Mouse (Mus musculus): ENCODE measurements around the gene Il10rb. TPM values are rescaled to one million over a fixed set of nuclear protein-coding genes. Genes with fewer than 3 reads are reported as not detected.

Il10rb gene
- polyA plus RNA-seq, 1 experiment from 2014 or later: 64.8 TPM

DNA sequence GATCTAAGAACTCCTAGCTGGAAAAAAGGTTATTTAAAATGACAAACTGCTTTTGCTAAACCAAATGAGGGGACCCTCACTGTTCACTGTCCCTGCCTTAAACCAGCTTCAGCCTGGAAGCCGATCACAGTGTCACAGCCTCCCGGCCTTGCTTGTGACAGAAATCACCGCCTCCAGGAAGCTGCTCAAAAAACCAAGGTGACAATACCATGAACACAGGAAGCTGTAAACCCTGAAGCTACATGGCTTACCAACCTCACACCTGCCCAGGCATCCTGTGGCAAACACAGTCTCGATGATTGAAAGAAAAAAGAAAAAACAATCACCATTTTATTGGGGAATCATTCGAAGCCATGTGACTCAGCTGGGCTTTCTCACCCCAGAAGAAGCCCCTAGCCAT lies 39.6 kb downstream of the Il10rb start:
- WGBS: 71% methylated on average over 5 of the region's 5 CpGs
- no peak overlapping the region for H3K9ac ChIP-seq
- H3K4me1 ChIP-seq (replicated peaks): peaks cover 2% of the 10 kb centered on the region; the same call in 1 of the 2 replicates
- no peak overlapping the region for H3K4me2 ChIP-seq (replicated peaks)
- no peaks in the 10 kb centered on the region for H3K9me3 ChIP-seq
- ATAC-seq: no peak
- no peak overlapping the region for H3K4me3 ChIP-seq (replicated peaks)
- no peak overlapping the region for H3K27ac ChIP-seq
- no peaks in the 10 kb centered on the region for H3K27me3 ChIP-seq (replicated peaks)
- no peaks in the 10 kb centered on the region for H3K36me3 ChIP-seq

DNA sequence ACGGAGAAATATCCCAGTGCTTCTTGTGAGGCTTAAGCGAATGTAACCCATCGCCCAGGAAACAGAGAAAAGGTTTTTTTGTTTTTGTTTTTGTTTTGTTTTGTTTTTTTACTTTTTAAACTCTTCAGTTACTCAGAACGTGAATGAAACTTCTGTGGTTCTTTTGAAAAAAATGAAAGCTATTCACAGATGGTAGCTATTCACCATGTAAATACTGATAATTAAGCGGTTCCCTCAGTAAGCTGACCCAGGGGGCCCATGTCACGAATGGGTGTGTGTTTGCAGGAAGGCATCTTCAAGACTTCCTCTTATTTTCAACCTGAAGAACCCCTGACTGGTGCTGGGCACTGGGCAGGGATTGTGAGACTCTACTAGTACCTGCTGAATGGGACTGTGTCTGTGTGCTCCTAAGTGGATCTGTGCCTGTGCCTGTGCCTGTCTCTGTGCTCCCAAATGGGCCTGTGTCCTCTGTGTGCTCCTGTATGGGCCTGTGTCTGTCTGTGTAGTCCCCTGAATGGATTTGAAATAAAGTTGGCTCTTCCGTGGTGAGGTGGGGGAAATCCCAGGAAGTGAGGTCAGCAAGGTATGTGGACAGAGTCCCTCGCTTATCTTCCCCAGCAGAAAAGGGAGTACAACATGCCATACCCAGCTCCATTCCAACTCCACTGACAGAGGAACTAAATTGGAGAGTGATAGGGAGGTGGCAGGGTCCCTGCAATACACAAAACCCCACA lies 41.0 kb downstream of the Il10rb start:
- Histone ChIP-seq H3K27me3 (replicated peaks) (no peaks in the 10 kb centered on the region), H3K4me3 (replicated peaks) (no peak overlapping the region), H3K9me3 (no peaks in the 10 kb centered on the region), H3K9ac (no peak overlapping the region), H3K36me3 (no peaks in the 10 kb centered on the region), H3K4me1 (replicated peaks) (no peaks in the 10 kb centered on the region; the same call in 1 of the 2 replicates), H3K27ac (no peak overlapping the region), H3K4me2 (replicated peaks) (no peak overlapping the region)
- 68% methylated on average over 8 of the region's 8 CpGs for WGBS
- no peak for ATAC-seq

DNA sequence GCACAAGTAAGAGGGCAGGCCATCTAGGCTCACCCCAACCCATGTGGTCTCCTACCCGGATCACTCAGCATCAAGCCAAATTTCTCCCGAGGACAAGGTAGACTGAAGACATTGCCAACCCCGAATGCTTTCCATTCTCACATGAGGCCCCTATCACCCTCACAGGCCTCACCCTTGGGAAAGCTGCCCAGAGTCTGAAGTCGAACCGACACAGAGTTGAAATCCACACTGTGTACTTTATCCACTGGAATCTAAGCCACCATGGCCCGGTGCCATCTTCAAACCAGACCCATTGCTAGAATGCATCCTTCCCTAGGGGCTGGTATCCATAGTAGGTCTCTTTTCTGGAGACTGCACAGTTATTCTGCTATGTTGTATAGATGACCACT lies 41.5 kb downstream of the Il10rb start:
- Histone ChIP-seq H3K4me3 (replicated peaks) (no peak overlapping the region), H3K27ac (no peak overlapping the region), H3K27me3 (replicated peaks) (no peaks in the 10 kb centered on the region), H3K4me2 (replicated peaks) (no peak overlapping the region), H3K9me3 (no peaks in the 10 kb centered on the region), H3K4me1 (replicated peaks) (no peaks in the 10 kb centered on the region), H3K9ac (no peak overlapping the region), H3K36me3 (no peaks in the 10 kb centered on the region)
- ATAC-seq: no peak
- 81% methylated on average over 6 of the region's 6 CpGs for WGBS

DNA sequence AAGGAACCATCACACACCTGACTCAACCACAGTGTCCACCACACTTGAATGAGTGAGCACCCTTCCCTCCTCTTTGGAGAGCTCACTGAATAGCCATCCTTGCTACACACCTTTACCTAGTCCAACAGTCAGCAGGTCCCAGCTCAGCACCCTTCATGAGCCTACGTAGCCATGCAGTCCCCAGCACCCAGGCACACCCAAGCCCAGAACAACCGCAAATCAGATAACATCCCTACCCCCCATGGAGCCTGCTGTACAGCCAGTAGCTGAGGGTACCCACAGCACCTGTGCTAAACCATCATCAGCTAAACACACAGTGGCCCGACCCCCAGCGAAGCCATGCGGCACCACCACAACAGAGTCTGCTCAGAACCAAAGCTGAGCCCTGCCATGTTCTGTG lies 42.1 kb downstream of the Il10rb start:
- no peaks in the 10 kb centered on the region for H3K4me1 ChIP-seq (replicated peaks)
- H3K4me2 ChIP-seq (replicated peaks): no peak overlapping the region
- H3K4me3 ChIP-seq (replicated peaks): no peak overlapping the region
- H3K9me3 ChIP-seq: no peaks in the 10 kb centered on the region
- no peak overlapping the region for H3K27ac ChIP-seq
- 93% methylated on average over 5 of the region's 5 CpGs for WGBS
- H3K36me3 ChIP-seq: no peaks in the 10 kb centered on the region
- H3K27me3 ChIP-seq (replicated peaks): no peaks in the 10 kb centered on the region
- no peak overlapping the region for H3K9ac ChIP-seq
- 0 out of 2 replicates have a peak, but pooled peaks have one; percentile 25 for ATAC-seq

DNA sequence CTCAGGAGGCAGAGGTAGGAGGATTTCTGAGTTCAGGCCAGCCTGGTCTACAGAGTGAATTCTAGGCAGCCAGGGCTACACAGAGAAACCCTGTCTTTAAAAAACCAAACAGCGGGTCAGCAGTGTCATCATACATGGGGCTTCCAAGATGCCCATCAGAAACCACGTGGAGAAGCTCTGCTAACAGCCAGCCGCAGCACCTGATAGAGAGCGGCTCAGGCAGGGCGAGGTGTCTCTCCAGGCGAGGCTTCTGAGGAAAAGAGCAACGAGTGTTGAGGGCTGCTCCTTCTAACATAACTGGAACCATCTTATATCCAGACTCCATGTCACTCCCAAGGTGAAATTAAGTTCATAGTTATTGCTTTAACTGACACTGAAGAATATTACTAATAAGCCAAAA lies 42.9 kb downstream of the Il10rb start:
- Histone ChIP-seq H3K9ac (no peak overlapping the region), H3K4me3 (replicated peaks) (no peak overlapping the region), H3K4me2 (replicated peaks) (no peak overlapping the region), H3K27ac (no peak overlapping the region), H3K4me1 (replicated peaks) (no peaks in the 10 kb centered on the region), H3K9me3 (no peaks in the 10 kb centered on the region), H3K36me3 (no peaks in the 10 kb centered on the region), H3K27me3 (replicated peaks) (no peaks in the 10 kb centered on the region)
- ATAC-seq: no peak
- WGBS: 79% methylated on average over 7 of the region's 7 CpGs

DNA sequence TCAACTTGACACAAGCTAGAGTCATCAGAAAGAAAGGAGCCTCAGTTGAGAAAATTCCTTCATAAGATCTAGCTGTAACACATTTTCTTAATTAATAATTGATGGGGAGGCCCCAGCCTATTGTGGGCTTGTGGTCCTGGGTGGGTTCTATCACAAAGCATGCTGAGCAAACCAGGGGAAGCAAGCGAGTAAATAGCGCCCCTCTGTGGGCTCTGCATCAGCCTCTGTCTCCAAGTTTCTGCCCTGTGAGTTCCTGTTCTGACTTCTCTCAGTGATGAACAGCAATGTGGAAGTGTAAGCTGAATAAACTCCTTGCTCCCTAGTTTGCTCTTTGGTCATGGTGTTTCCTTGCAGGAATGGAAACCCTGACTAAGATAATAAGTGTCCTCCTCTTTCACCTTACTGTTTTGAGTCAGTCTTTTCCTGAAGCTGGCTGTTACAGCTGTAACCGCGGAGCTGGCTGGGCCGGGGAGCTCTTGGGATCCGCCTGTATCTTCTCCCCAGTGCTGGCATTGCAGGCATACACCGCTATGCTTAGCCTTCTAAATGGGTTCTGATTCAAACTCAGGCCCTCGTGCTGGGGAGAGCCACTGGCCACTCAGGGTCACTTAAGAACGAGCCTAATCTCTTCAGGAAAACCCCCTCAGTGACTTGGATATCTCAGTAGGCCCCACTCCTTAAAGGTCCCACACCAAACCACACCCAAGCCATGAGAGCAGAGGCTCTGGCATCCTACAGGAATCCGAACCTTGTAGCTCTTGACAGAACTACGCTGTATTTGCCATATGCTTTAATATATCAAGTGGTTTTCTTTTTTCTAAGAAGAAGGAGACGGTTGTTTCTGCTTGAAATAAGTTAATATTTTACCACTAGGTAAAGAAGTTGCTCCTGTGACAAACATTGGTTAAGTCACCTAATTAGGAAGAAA lies 44.4 kb downstream of the Il10rb start:
- Histone ChIP-seq H3K27ac (no peak overlapping the region), H3K4me3 (replicated peaks) (no peak overlapping the region), H3K4me2 (replicated peaks) (no peak overlapping the region), H3K9ac (no peak overlapping the region), H3K27me3 (replicated peaks) (no peaks in the 10 kb centered on the region), H3K36me3 (no peaks in the 10 kb centered on the region), H3K9me3 (no peaks in the 10 kb centered on the region), H3K4me1 (replicated peaks) (no peaks in the 10 kb centered on the region)
- WGBS: 79% methylated on average over 12 of the region's 12 CpGs
- no peak for ATAC-seq

DNA sequence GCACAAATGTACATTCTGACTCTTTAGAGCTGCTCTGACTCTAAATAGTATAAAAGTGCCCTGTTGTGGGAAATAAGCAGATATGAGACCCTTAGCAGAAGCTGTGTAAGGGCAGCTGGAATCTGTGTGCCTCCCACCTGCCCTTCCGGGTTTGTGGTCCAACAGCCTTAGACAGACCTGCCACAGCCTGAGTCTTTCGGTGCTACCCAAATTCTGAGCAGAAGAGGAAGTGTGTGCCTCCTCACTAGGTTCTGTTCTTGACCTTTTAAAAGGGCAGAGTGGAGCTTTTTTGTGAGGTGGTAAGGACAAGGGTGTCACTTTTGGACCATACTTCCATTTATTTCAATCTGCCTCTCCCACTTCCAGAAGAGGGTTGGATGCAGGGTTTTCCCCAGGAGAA lies 46.0 kb downstream of the Il10rb start:
- Histone ChIP-seq H3K27me3 (replicated peaks) (no peaks in the 10 kb centered on the region), H3K36me3 (no peaks in the 10 kb centered on the region), H3K9ac (no peak overlapping the region), H3K9me3 (no peaks in the 10 kb centered on the region), H3K4me3 (replicated peaks) (no peak overlapping the region), H3K4me1 (replicated peaks) (no peaks in the 10 kb centered on the region), H3K4me2 (replicated peaks) (no peak overlapping the region), H3K27ac (no peak overlapping the region)
- WGBS: 88% methylated on average over 2 of the region's 2 CpGs
- ATAC-seq: no peak

DNA sequence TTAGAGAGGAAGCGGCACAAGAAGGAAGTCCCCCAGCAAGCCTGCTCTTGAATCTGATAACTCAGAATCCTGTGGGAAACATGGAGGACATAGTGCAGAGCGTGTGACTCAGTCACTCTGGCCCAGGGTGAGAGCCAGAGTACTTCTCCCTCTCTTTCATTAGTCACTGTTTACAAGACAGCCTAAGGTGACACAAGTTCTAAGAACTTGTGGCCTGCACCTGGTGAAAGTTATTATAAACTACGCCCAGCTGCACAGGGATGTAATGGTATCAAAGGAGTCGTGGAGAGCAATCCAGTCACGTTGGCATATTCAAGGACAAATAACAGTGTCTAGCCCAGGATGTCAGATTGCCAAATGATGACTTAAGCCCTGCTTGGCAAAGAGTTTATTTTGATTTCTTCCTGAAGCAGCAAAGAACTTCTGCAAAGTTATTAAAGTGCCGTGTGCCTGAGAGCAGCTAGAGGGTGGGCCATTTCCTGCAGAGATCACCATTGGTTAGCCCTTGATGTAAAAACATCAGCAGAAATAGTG lies 46.5 kb downstream of the Il10rb start:
- H3K27ac ChIP-seq: no peak overlapping the region
- no peak overlapping the region for H3K4me2 ChIP-seq (replicated peaks)
- no peak overlapping the region for H3K9ac ChIP-seq
- no peaks in the 10 kb centered on the region for H3K9me3 ChIP-seq
- WGBS: 38% methylated on average over 6 of the region's 6 CpGs
- H3K4me1 ChIP-seq (replicated peaks): no peaks in the 10 kb centered on the region
- H3K36me3 ChIP-seq: no peaks in the 10 kb centered on the region
- ATAC-seq: peak; percentile 51; the same call in 1 of the 2 replicates
- no peak overlapping the region for H3K4me3 ChIP-seq (replicated peaks)
- no peaks in the 10 kb centered on the region for H3K27me3 ChIP-seq (replicated peaks)

DNA sequence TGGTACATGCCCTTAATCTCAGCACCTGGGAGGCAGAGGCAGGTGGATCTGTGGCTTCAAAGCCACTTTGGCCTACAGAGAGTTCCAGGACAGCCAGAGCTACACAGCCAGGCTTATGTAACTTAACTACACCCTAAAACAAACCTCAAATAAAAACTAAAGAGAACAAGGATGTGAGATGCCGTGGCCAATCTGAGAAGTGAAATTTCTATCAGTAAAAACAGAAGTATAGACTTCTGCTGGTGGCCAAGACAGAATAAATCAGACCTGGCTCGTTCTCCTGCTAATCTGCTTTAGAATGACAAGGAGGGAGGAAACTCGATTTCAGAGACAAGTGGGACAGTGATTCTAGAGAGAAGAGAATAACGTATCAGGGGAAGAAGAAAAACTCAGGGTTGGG lies 49.9 kb downstream of the Il10rb start:
- no peak overlapping the region for H3K9ac ChIP-seq
- H3K36me3 ChIP-seq: no peaks in the 10 kb centered on the region
- WGBS: 68% methylated on average over 4 of the region's 4 CpGs

DNA sequence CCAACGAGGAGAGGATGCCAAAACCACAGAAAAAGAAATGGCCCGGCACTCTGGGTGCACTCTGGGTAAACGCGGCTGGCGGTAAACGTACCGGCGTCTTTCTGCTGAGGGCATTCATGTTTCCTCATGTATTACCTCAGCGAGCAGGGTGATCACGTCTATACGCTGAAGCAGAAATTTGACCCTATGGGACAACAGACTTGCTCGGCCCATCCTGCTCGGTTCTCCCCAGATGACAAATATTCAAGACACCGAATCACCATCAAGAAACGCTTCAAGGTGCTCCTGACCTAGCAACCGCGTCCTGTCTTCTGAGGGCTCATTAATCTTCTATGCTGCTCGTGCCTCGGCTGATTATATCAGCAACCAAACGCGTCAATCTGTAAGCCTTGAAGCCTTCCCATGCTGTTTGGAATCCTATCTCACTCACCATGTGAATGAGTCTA lies 52.4 kb downstream of the Il10rb start:
- Histone ChIP-seq H3K36me3 (no peaks in the 10 kb centered on the region), H3K4me1 (replicated peaks) (no peaks in the 10 kb centered on the region), H3K9ac (no peak overlapping the region), H3K9me3 (no peaks in the 10 kb centered on the region), H3K4me2 (replicated peaks) (no peak overlapping the region), H3K27ac (no peak overlapping the region), H3K4me3 (replicated peaks) (no peak overlapping the region), H3K27me3 (replicated peaks) (no peaks in the 10 kb centered on the region)
- WGBS: 72% methylated on average over 21 of the region's 21 CpGs
- no peak for ATAC-seq

More for the DNA sequence above, 49.9 kb downstream of the Il10rb start:
- no peak overlapping the region for H3K4me2 ChIP-seq (replicated peaks)
- no peaks in the 10 kb centered on the region for H3K9me3 ChIP-seq
- no peak overlapping the region for H3K4me3 ChIP-seq (replicated peaks)
- no peak overlapping the region for H3K27ac ChIP-seq
- no peaks in the 10 kb centered on the region for H3K27me3 ChIP-seq (replicated peaks)
- ATAC-seq: no peak
- no peaks in the 10 kb centered on the region for H3K4me1 ChIP-seq (replicated peaks)

DNA sequence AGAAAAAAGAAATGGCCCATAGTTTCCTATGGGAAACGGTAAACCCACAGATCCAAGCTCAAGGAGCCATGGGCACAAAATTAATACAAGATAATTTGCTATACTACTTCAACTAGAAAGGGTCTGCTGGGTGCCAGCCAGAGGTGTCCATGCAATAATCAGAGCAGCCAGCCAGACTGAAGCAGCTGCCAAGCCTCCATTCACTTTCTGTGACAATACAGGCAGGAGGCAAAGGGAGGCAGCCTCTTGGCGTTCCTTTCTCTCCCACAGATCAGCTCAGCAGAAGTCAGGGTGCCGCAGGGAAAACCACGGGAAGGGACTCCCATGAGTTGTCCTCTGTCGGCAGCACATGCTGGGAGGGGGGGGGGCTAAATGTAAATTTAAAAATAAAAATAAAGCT lies 53.0 kb downstream of the Il10rb start:
- Histone ChIP-seq H3K9ac (no peak overlapping the region), H3K9me3 (no peaks in the 10 kb centered on the region), H3K27ac (no peak overlapping the region), H3K4me2 (replicated peaks) (no peak overlapping the region), H3K4me3 (replicated peaks) (no peak overlapping the region), H3K36me3 (no peaks in the 10 kb centered on the region), H3K4me1 (replicated peaks) (no peaks in the 10 kb centered on the region), H3K27me3 (replicated peaks) (no peaks in the 10 kb centered on the region)
- WGBS: 63% methylated on average over 5 of the region's 5 CpGs
- ATAC-seq: no peak

DNA sequence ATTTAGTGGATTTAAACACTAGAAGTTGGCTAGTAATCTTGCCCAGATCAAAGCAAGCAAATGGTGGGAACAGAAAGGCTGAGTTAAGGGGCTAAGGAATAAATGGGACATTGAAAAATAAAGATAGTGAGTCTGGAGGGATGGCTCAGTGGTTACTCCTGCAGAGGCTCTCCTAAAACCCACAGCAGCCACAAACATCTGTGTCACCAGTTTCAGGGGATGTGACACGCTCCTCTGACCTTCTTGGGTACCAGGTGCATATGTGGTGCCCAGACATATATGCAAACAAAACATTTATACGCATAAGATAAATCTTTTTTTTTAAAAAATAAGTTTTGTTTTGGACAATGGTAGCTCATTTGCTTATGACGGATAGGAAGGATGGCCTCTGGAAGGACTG lies 53.4 kb downstream of the Il10rb start:
- Histone ChIP-seq H3K27ac (no peak overlapping the region), H3K4me3 (replicated peaks) (no peak overlapping the region), H3K27me3 (replicated peaks) (no peaks in the 10 kb centered on the region), H3K9me3 (no peaks in the 10 kb centered on the region), H3K4me1 (replicated peaks) (no peaks in the 10 kb centered on the region), H3K9ac (no peak overlapping the region), H3K4me2 (replicated peaks) (no peak overlapping the region), H3K36me3 (no peaks in the 10 kb centered on the region)
- WGBS: 86% methylated on average over 3 of the region's 3 CpGs
- ATAC-seq: no peak

Measured in intestine, embryonic 15.5 days (tissue).